Mouse (Mus musculus) ES-Bruce4 (cell line): ENCODE measurements around the gene Fhl5.

Experiments
- CTCF ChIP-seq: IDR thresholded peaks from one replicate; pipeline ENCODE4 v1.8.1; 2011; ENCODE audit warnings: low read depth, low read length
- POLR2A ChIP-seq: IDR thresholded peaks from one replicate; pipeline ENCODE4 v1.8.1; 2011; ENCODE audit warnings: low read length; ENCODE audit not compliant: insufficient read depth

- TF ChIP-seq POLR2A (no peak), CTCF (no peak)
These were observed at the start of gene Fhl5 for GRCm38 (mm10) chr4:25242776-25243175.
